Mouse (Mus musculus) megakaryocyte, embryonic 14.5 days (primary cell): ENCODE measurements around the gene Dnajb2. TPM values are rescaled to one million over a fixed set of nuclear protein-coding genes. Genes with fewer than 3 reads are reported as not detected.
A peak's percentile ranks its signal among the peaks of the same experiment; 100 is the strongest.

Experiments
- H3K27me3 ChIP-seq: replicated peaks from 2 replicates; pipeline ENCODE3; 2012; ENCODE audit warnings: inconsistent platforms
- H3K36me3 ChIP-seq: replicated peaks from 2 replicates; pipeline ENCODE3; 2012; ENCODE audit warnings: low read length, inconsistent platforms, mixed read lengths
- H3K4me1 ChIP-seq: 2 replicates; pipeline ENCODE4 v1.6.1; 2012; ENCODE audit warnings: inconsistent platforms
- H3K4me3 ChIP-seq: replicated peaks from 2 replicates; pipeline ENCODE3; 2012; ENCODE audit warnings: moderate library complexity, mild to moderate bottlenecking, inconsistent platforms
- H3K9me3 ChIP-seq: 2 replicates; pipeline ENCODE4 v1.6.1; 2012; ENCODE audit warnings: inconsistent platforms
- FLI1 ChIP-seq: IDR thresholded peaks from 2 replicates; pipeline ENCODE4 v1.6.1; 2012; ENCODE audit warnings: low read length, inconsistent platforms, mixed read lengths
- GATA1 ChIP-seq: IDR thresholded peaks from 3 replicates; pipeline ENCODE4 v1.6.1; 2012; ENCODE audit warnings: mixed read lengths, low read length, inconsistent platforms, borderline replicate concordance
- polyA plus RNA-seq: library from polyadenylated mRNA; stranded (reverse); fragments of >175 nt; gene quantifications from 2 replicates; pipeline ENCODE4 v1.2.3, GENCODE M21; 2012; ENCODE audit warnings: low replicate concordance; ENCODE audit not compliant: insufficient read depth

Dnajb2 gene
- polyA plus RNA-seq, 1 experiment: 97.0 TPM

- Histone ChIP-seq H3K4me3 (peak overlapping the region; percentile 96), H3K27me3 (no peaks in the 10 kb centered on the region), H3K4me1 (peaks cover 83% of the 10 kb centered on the region), H3K36me3 (peaks cover 48% of the 10 kb centered on the region), H3K9me3 (no peaks in the 10 kb centered on the region)
- no peak for TF ChIP-seq FLI1
- TF ChIP-seq GATA1: no peak
Measured at GRCm38 (mm10) chr1:75218227-75219001, 17.8 kb upstream of the Dnajb2 start.

DNA sequence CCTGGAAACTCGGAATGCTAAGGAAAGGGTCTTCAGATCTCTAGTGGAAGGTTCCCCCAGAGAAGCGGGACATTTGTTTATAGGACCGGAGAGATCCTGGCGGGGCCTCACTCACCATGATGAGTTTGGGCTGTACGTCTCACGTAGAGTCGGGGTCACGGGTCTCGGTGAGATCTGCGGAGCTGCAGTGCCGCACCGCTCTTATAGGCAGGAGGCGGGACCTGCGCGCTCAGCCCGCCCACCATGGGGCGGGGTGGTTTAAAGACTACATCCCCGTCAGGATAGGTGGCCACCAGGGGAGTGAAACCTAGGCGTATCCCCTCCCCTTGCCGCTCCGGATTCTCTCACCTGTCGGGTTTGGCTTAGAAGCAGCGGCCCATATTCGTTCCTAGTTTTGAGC lies 17.1 kb upstream of the Dnajb2 start:
- Histone ChIP-seq H3K4me3 (peak overlapping the region; percentile 96), H3K36me3 (peaks cover 41% of the 10 kb centered on the region), H3K9me3 (no peaks in the 10 kb centered on the region), H3K27me3 (no peaks in the 10 kb centered on the region), H3K4me1 (peaks cover 83% of the 10 kb centered on the region)
- TF ChIP-seq FLI1 (no peak), GATA1 (no peak)

DNA sequence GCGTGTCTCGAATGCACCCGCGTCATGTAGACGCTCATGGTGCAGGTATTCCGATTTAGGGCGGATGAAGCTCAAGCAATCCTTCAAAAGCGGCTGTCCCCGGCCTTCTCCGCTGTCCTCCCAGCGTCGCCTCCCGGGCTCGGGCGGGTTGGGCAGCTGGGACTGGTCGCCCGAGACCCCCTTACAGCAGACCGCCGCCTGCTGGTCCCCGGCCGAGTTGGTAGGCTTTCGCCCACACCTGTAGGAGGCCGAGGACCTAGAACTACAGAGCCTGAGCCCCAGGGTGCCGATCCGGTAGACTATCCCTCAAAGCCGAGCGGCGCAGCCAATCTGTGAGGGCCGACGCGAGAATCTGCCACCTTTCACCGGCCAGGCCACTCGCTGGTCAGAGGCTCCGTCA lies 16.7 kb upstream of the Dnajb2 start, which contains the start of gene Tuba4a:
Gene Tuba4a, minus strand, starts transcription at position 335 of the 400 bp plus-strand sequence.
- Histone ChIP-seq H3K4me1 (peaks cover 83% of the 10 kb centered on the region), H3K9me3 (no peaks in the 10 kb centered on the region), H3K27me3 (no peaks in the 10 kb centered on the region), H3K4me3 (peak within 1 kb of the TSS; percentile 96), H3K36me3 (peaks cover 37% of the 10 kb centered on the region)
- TF ChIP-seq FLI1 (no peak), GATA1 (no peak)

DNA sequence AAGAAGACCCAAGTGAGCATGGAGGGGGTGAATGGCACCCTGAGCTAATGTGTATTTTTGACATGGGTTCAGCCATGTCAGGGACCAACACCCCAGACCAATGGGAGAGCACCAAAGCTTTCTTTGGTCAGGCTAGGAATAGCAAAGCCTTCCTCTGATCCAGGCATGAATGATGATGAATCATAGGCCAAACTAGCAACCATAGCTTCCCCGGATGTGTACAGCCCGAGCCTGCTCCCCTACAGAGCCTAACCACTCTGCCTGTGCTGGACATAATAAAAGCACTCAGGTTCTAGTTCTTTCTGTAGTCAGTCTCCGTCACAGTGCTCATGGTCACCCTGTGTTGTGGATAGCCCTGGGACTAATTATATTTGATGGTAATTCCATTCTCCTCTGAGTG lies 14.7 kb upstream of the Dnajb2 start:
- TF ChIP-seq FLI1: no peak
- TF ChIP-seq GATA1: no peak
- H3K27me3 ChIP-seq: no peaks in the 10 kb centered on the region
- H3K9me3 ChIP-seq: no peaks in the 10 kb centered on the region
- H3K4me3 ChIP-seq: peak overlapping the region; percentile 3
- H3K4me1 ChIP-seq: peaks cover 83% of the 10 kb centered on the region
- H3K36me3 ChIP-seq: peaks cover 17% of the 10 kb centered on the region

DNA sequence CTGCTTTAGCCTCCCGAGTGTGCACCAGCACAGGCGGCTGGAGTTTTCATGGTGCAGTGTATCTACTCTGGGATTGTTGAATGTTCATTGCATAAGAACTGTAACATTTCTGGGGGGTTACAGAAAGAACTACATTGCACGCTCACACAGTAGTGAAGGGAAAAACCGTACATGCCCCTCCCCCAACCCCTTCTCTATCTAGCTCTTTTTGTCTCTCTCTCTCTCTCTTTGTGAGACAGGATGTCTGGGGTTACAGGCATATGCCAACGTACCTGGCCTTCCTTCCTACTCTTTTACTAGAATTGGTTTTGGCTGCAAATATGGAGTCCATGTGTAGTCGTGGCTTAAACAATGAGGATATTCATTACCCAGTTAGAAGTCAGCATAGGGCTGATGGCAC lies 13.3 kb upstream of the Dnajb2 start:
- no peaks in the 10 kb centered on the region for H3K27me3 ChIP-seq
- H3K4me3 ChIP-seq: no peak overlapping the region
- peaks cover 87% of the 10 kb centered on the region for H3K4me1 ChIP-seq
- H3K9me3 ChIP-seq: no peaks in the 10 kb centered on the region
- TF ChIP-seq GATA1 (no peak), FLI1 (no peak)
- peaks cover 3% of the 10 kb centered on the region for H3K36me3 ChIP-seq

DNA sequence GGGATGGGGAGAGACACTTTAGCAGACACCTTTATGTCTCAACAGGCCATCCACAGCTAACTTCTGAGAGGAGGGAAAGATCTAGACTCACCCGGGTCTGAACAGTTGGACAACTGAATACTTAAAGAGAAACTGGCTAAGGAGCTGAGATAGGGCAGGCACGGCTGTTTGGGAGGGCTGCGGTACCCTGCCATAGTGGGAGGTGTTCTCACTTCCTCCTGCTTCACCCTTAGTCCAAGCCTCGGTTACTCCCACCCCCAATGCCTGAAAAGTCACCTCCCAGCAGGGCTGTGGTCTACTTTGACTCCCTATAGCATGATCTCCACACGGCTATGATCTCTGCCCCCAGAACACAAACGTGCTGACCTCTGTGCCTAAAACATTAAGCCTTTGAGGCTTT lies 12.7 kb upstream of the Dnajb2 start:
- Histone ChIP-seq H3K4me1 (peaks cover 93% of the 10 kb centered on the region), H3K27me3 (no peaks in the 10 kb centered on the region), H3K36me3 (no peaks in the 10 kb centered on the region), H3K4me3 (peak overlapping the region; percentile 67), H3K9me3 (no peaks in the 10 kb centered on the region)
- TF ChIP-seq FLI1 (no peak), GATA1 (no peak)

DNA sequence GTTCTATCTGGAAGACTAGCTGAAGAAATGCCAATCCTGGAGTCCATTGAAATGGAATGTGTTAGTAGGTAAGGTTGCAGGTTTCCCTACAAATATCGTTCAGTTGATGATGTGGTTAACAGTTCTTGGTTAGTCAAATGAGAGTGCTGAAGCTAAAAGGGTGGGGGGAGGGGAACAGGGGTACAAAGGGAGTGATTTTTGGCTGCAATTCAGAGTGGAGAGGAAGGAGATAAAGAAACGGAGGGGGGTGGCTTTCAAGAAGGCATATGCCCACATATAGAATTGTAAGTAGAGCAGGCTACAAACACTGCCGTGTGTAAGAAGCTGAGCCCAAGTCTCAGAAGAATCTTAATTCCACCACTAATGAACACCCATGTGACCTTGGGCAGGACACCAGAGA lies 10.7 kb upstream of the Dnajb2 start:
- Histone ChIP-seq H3K4me1 (peaks cover 100% of the 10 kb centered on the region), H3K27me3 (no peaks in the 10 kb centered on the region), H3K9me3 (no peaks in the 10 kb centered on the region), H3K36me3 (no peaks in the 10 kb centered on the region), H3K4me3 (no peak overlapping the region)
- TF ChIP-seq FLI1 (no peak), GATA1 (no peak)

- Histone ChIP-seq H3K27me3 (no peaks in the 10 kb centered on the region), H3K4me3 (no peak overlapping the region), H3K9me3 (no peaks in the 10 kb centered on the region), H3K4me1 (peaks cover 100% of the 10 kb centered on the region), H3K36me3 (no peaks in the 10 kb centered on the region)
- no peak for TF ChIP-seq GATA1
- no peak for TF ChIP-seq FLI1
Measured at GRCm38 (mm10) chr1:75226138-75226537, 10.1 kb upstream of the Dnajb2 start.

DNA sequence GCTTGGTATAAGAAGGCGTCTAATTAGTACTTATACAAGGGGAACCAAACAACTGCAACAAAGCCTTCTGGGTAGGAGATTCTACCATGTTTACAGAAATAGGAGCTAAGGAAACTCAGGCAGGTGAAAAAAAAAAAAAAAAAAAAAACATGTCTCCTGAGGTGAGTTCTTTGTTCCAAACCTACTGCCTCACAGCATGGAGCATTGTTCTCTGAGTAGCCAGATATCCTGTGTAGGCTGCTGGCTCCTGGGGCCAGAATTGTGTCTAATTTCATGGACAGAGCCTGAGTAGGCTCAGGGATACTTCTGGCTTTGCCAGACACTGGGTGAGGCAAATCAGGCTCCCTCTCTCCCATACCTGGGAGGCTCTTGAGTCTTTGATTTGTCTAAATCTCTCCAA lies 8.6 kb upstream of the Dnajb2 start:
- Histone ChIP-seq H3K4me3 (no peak overlapping the region), H3K9me3 (no peaks in the 10 kb centered on the region), H3K27me3 (no peaks in the 10 kb centered on the region), H3K36me3 (no peaks in the 10 kb centered on the region), H3K4me1 (peaks cover 98% of the 10 kb centered on the region)
- no peak for TF ChIP-seq GATA1
- TF ChIP-seq FLI1: no peak

- no peaks in the 10 kb centered on the region for H3K27me3 ChIP-seq
- TF ChIP-seq GATA1 (peak; percentile 48; the same call in 1 of the 3 replicates), FLI1 (no peak)
- peaks cover 98% of the 10 kb centered on the region for H3K4me1 ChIP-seq
- peak overlapping the region; percentile 86 for H3K4me3 ChIP-seq
- H3K9me3 ChIP-seq: no peaks in the 10 kb centered on the region
- H3K36me3 ChIP-seq: peaks cover 2% of the 10 kb centered on the region
Measured at GRCm38 (mm10) chr1:75229158-75229557, 7.0 kb upstream of the Dnajb2 start.
